Mouse (Mus musculus) right cerebral cortex, postnatal 25 days (tissue): ENCODE results near the gene Lkaaear1.
A peak's percentile ranks its signal among the peaks of the same experiment; 100 is the strongest.

Source experiments
- DNase-seq: peaks from one replicate; pipeline ENCODE4 v3.0.0; 2022

Gene Lkaaear1

DNA sequence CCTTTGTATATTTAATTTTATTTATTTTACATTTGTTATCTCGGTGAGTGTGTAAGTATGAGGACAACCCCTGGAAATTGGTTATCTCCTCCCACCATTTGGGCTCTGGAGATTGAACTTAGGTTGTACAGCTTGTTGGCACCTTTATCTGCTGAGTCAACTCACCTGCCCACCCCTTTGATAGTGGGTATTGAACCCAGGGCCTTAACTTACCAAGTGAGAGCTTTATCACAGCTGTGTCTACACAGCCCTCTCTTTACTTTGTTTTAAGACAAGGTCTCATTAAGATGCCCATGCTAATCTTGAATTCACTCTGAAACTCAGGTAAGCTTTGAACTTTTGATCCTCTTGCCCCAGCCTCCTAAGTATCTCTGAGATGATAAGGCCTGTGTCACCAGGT is 16.3 kb downstream of the Lkaaear1 start:
- peak; percentile 1 for DNase-seq

DNA sequence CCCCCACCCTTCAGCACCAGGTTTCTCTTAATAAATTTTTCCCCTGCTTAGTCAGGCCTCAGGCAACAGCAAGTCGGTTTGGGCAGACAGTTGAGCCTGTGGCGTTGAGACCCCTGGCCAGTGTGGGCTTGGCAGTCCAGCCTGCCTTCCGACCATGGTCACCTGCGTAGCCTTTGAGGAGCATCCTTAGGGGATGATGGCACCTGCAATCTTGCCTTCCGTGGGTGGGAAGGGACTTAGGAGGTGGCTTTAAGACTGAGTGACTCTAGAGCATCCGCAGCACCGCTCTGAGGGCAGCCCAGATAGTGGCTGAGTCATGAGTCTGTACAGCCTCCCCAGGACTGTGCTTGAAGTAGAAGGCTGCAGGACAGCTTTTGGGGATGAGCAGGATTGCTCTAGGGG is 17.5 kb downstream of the Lkaaear1 start:
- peak; percentile 52 for DNase-seq

DNA sequence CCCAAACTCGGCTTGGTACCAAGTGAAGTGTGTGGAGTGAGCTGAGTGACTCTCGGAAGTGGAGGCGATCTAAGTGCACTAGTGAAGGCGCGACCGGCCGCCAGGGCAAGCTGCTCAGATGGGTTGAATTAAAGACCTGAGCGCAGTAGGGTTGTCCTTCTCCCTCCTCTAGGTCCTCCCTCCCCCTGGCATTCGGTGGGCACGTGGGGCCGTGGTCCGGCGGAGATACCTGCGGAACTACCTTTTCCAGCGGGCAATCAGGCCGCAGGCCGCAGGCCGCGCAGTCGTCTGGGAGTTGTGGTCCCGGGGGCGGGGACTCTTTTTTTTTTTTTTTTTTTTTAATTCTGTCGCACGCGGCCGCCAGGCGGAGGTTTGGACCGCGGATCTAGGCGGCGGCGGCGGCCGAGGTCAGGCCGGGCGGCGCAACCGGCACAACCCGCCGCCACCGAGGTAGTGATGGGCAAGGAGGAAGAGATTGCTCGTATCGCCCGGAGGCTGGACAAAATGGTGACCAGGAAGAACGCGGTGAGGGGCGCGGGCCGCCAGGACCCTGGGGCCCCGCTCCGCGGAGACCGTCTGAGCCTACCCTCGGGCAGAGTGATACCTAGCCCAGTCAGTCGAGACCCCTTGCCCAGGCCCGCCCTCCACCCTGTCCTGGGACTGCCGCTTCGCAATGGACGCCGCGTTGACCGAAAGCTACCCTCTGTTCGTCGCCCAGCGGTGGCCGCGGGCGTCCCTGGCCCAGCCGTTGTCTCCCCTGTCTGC is 18.1 kb downstream of the Lkaaear1 start, which contains the start of gene Tcea2:
Tcea2 (plus strand) TSS at position 360 of the 765 bp plus-strand sequence.
- DNase-seq = peak; percentile 80

DNA sequence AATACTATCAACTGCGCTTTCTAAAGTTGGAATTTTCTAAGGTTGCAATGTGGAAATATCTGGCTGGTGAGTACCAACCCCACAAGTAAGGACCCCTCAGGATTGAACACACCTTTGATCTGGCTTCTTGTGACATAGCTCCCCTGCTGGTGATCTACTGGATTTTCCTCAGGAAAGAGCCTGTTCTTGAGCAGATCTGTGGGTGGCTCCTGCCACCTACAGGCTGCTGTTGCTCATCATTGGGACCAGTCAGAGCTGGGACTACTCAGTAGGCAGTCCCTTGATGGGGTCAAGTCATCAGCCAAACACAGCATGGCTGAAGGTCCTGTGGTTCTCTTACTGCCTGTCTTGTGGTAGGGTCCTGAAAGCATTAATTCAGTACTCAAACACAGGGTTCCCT is 19.5 kb downstream of the Lkaaear1 start:
- DNase-seq = peak; percentile 71

GRCm38 (mm10) chr2:181677755-181678098 is 20.5 kb downstream of the Lkaaear1 start:
- no peak for DNase-seq

- DNase-seq = no peak
Observed at GRCm38 (mm10) chr2:181677096-181677754, 21.0 kb downstream of the Lkaaear1 start.

DNA sequence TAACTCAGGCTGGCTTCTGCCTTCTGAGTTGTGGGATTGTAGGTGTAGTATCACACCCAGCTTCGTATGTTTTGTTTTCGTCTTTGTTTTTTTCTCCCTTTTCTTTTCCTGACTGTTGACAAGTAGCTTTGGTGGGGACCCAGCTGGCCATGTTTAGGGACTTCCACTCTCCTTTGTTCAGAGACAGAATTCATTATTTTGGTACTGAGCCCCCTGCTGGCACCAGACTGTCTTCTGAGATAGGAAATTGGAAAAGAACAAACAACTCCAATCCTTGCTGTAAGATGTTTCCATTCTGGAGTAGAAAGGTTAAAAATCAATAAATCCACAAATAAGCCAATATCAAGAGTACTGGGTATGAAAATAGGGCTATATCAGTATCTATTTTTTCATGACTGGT is 21.8 kb downstream of the Lkaaear1 start:
- no peak for DNase-seq

GRCm38 (mm10) chr2:181675454-181675853 is 22.8 kb downstream of the Lkaaear1 start:
- DNase-seq = no peak

DNA sequence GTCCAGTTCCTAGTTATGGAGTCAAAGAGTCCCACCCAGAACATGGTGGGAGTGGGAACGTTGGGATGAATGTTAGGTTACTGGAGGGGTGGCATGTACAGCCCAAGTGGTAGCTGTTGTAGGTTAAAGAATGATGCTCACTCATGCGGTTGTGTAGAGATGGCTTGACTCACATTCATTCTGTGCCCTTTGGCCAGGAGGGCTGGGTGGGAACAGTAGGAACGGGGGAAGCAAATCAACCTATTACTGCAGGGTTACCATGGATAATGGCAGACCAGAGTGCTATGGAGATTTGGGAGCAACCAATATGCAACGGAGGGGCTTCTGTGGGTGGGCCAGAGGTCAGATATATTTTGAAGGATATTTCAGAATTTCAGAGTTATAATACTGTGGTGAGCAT is 23.3 kb downstream of the Lkaaear1 start:
- no peak for DNase-seq

DNA sequence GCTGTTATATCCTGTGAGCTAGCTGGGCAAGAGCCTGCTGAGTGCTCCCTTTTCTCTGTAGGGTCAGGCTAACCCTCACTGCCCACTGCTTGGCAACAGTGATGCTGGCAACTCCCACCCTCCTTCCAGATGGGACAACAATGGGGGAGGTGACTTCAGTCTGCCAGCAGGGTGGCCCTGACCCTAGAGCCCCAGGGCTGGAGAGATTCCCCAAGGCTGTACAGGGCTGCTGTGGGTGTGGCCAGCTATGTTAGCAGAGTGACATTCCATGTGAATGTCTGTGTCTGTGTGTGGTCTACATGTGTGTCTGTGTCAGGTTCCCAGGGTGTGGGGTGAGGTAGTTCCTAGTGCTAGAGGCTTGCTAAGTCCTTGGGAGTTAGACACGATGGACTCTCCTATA is 24.7 kb downstream of the Lkaaear1 start:
- DNase-seq = no peak

DNA sequence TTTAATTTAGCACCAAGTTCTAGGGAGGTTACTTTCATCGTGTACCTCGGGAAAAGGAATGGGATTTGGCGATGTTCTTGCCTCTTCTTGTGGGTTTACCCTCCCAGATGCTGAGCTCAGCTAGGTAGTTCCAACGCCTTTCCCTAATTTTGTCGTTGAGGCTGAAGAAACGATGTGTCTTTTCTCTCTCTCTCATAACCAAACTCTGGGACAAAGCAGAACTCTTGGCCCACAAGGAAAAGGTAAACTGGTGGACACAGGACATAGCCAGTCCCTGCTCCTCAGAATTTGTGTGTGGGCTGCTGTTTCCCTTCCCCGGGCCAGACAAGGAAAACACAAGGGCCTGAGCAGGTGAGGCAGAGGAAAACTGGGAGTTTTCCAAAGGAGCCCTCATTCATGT is 26.3 kb downstream of the Lkaaear1 start:
- no peak for DNase-seq

GRCm38 (mm10) chr2:181671326-181671725 is 26.9 kb downstream of the Lkaaear1 start, which contains the start of gene Sox18:
Sox18 (minus strand) TSS chr2:181671640.
- no peak for DNase-seq

DNA sequence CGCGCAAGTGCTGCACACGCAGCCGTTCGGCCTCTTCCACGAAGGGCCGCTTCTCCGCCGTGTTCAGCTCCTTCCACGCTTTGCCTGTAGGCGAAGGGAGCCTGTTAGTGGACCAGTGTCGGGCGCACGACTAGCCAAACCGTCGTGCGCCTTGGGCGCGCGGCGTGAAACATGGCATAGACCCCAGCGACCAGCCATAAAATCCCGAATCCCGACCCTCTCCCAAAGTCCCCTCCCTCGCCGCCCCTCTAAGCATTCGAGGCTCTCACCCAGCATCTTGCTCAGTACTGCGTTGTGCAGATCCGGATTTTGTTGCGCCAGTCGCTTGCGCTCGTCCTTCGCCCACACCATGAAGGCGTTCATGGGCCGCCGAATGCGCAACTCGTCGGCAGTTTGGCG is 27.3 kb downstream of the Lkaaear1 start:
- no peak for DNase-seq

GRCm38 (mm10) chr2:181670285-181670912 is 27.8 kb downstream of the Lkaaear1 start:
- DNase-seq = no peak

DNA sequence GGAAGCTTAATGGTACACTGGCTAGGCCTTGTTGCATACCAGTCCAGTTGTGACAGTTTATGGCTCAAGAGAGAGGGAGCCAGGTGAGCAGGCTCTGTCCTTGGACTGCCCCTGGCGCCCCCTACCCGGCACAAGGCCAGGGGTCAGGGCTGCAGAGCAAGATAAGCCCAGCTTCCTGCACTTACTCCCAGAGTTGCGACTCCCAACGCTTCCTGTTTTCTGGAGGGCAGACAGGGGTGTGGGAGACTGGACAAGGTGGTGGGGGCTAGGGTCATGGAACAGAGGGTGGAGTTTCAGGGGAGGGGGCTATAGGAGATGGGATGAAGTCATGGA is 35.0 kb downstream of the Lkaaear1 start:
- DNase-seq = no peak

DNA sequence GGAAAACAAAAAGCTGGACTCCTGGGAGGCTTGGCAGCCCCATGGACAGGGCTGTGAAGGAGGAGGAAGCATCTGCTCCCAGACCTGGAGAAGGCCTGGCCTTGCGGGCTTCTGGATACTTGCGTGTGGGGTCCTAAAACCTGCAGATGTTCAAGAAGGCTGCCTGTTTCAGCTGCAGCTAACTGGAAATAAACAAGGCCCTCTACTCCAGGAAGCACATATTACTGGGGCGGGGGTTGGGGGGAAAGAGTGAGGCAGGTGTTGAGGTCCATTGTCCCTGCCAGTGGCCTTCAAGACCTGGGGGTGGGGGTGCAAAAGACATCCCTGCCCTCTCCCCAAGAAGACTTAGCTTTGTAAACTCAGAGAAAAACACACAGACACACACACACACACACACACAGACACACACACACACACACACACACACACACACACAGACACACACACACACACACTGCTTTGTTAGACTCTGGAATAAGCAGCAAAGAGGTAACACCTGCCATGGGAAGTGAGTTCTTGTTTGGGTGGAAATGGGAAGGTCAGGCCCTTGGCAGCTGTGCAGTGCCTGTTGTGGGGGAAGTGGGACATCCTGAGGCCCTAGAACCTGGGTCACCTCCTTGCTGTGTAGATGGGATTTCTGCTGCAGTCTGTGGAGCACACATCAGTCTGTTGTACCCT is 35.5 kb downstream of the Lkaaear1 start:
- no peak for DNase-seq

- peak; percentile 70 for DNase-seq
Observed at GRCm38 (mm10) chr2:181659609-181660055, 38.6 kb downstream of the Lkaaear1 start.

DNA sequence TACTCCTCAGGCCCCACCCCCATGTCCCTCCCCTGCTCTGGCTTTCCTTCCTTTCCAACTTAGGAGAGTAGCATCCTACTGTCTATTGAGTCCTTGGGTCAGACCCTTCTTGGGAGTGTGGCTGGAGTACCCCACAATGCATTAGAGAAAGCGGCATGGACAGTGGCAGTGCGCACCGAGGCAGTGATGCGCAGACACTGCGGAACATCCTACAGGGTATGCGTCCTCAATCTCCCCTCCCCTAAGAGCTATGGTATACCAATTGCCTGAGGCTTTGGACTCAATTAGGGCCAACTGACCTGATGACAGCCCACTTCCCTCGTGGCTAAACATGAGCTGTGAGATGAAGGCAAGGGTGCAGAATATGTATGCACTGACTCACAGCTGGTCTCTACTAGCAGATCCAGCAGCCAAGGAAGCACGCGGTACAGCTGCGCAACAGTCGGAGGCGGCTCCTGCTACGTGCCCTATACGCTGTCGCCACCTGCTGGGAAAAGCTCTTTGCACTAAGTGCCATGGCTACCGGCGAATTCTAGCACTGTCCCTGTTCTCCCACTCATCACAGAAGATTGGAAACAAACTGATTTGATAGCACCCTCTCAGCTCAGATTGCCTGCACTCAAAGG is 39.2 kb downstream of the Lkaaear1 start:
- DNase-seq = peak; percentile 48

- DNase-seq = no peak
Observed at GRCm38 (mm10) chr2:181658528-181658927, 39.7 kb downstream of the Lkaaear1 start.

- no peak for DNase-seq
Observed at GRCm38 (mm10) chr2:181657441-181657840, 40.8 kb downstream of the Lkaaear1 start.

GRCm38 (mm10) chr2:181656734-181657133 is 41.5 kb downstream of the Lkaaear1 start, which contains the start of gene Gm29797:
Gm29797 (plus strand) TSS chr2:181657034.
- no peak for DNase-seq

DNA sequence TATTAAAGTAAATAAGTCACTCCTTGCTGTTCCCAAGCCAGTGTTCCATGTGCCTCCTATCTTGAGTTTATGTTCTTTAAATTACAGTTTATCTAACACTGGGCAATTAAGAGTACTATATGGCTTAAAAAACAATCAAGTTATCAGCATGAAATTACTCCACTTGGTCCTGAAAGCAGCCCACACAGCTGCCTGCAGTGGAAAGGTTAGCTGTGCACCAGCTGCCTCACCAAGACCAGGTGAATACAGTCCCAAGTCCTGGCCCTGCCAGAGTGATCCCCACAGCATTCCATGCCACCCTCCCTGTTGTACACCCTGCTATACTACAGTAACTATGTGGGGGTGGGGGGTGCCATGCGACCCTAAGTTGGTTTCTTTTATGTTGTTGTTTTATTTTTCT is 44.7 kb downstream of the Lkaaear1 start:
- DNase-seq = no peak

GRCm38 (mm10) chr2:181653065-181653464 is 45.2 kb downstream of the Lkaaear1 start:
- DNase-seq = no peak
